Mouse (Mus musculus): ENCODE results near the gene Nlrx1.

Nlrx1 gene

DNA sequence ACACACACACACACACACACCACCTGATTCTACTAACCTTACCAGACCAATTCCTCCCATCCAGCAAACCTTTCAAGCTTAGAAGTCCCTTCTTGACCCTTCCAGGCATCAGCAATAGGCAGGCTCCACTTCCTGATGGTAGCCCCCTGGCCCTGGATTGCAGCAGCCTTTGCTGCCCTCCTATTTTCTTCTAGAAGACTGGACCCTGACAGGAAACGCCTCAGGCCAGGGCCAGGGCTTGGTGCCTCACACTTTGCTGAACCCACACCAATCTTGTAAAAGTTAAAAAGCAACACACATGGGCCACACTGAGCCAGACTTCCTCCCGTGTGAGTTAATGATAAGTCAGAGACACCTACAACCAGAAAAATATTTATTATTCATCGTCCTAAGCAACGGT is 31.3 kb downstream of the Nlrx1 start:
- DNase-seq (ENCODE audit: extremely low spot score, low read depth, low spot score), result no peak

- no peak for DNase-seq (ENCODE audit: extremely low spot score, low read depth, low spot score)
These were observed 31.8 kb downstream of the Nlrx1 start for GRCm38 (mm10) chr9:44236601-44237000.

DNA sequence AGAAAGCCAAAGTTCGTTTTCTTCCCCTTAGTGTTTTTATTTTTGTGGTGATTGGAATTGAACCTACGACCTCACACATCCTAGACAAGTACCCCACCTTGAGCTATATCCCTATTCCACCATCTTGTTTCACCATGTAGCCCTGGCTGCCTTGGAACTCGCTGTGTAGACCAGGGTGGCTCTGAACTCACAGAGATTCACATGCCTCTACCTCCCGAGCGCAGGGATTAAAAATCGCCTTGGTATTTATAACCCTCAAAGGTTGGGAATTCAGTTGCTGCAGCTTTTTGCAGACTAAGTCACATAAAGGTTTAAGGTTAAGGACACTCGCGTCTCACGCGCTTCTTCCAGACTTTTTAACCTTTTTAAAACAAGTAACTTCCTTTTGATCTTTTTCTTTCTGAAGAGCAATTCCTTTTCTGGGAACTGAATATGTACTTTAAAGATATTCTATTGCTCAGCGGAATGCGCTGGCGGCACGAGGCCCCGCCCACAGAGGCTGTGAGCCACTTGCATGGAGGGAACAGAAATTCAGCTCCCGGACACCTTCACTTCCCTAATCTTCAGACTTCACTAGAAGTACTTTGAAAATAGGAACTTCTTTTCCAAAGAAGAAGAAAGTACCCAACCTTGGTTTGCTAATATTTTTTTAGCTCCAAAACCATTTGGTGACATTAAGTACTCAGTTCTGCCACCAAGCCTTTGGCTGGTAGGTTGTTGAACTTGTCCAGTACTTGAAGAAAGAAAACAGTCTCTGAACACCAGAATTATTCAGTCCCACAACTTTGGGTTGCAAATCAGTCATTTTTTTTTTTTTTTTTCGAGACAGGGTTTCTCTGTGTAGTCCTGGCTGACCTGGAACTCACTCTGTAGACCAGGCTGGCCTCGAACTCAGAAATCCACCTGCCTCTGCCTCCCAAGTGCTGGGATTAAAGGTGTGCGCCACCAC is 33.6 kb downstream of the Nlrx1 start:
- no peak for DNase-seq (ENCODE audit: extremely low spot score, low read depth, low spot score)

DNA sequence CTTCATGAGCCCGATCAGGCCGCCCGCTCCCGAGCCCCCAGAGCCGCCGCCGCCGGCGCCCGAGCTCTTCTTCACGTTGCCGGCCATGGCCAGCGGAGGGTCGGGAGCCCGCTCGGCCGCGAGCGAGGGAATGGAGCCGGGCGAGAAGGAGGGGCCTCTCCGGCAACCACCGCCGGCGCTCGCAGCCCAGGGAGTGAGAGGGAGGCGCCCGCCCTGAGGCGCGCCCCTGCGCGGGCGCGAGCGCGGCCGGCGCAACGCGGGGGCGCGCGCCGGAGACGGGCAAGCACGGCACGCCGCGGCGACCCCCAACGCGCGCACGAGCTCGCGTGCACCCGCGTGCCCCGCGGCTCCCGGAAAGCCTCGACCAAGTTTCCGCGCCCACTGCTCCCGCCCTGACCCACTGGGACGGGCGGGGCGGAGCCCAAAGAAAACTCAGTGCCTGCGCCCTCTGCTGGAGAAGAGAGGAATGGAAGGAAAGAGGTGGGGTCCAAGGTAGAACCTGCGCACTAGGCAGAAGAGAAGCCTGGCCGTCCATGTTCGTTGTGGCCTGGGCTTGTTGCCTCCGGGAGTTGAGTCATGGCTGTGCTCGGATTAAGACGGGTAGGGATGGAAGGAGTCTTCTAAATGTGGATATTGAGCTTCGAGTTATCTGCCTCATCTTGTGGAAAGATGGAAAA is 34.5 kb downstream of the Nlrx1 start, which contains the start of gene Cbl:
Gene Cbl, minus strand, starts transcription at position 248 of the 677 bp plus-strand sequence.
- DNase-seq (ENCODE audit: extremely low spot score, low read depth, low spot score), result peak; percentile 96

DNA sequence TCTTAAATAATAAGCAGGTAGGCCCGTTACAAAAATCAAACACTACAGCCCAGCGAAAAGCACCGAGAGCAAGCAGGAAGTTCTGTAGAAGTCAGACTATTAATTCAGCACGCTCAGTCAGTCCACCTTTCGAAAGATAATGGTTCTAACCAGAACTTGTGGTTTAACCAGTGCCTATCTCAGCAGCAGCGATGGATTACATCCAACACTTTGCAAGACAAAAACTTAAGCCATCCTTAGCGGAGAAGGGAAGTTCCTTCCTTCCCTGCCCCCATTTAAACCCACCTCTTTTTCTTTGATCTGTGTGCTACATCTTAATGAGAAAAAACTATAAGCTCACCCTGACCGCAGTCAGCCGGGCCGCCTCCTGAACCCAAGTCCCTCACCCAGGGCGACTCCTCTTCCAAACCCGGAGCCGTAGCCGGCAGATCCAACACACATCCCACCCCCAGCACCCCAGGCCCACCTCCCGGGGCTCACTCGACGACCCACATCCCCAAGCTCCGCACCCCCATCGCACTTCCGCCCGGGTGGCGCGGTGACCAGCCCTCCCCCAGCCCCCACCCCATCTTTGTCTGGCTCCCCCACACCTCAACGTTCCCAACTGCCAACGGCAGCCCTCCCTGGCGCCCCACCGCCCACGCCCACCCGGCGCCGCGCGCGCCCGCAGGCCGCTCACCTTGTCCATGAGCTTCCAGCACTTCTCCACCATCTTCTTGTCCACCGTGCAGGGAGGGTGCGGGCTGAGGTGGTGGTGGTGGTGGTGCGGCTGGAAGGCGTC is 35.2 kb downstream of the Nlrx1 start:
- DNase-seq (ENCODE audit: extremely low spot score, low read depth, low spot score), result no peak

- no peak for DNase-seq (ENCODE audit: extremely low spot score, low read depth, low spot score)
These were observed 36.8 kb downstream of the Nlrx1 start for GRCm38 (mm10) chr9:44231609-44232008.

GRCm38 (mm10) chr9:44225993-44226392 is 42.4 kb downstream of the Nlrx1 start:
- DNase-seq (ENCODE audit: extremely low spot score, low read depth, low spot score), result no peak

GRCm38 (mm10) chr9:44213538-44213937 is 54.9 kb downstream of the Nlrx1 start:
- no peak for DNase-seq (ENCODE audit: extremely low spot score, low read depth, low spot score)

DNA sequence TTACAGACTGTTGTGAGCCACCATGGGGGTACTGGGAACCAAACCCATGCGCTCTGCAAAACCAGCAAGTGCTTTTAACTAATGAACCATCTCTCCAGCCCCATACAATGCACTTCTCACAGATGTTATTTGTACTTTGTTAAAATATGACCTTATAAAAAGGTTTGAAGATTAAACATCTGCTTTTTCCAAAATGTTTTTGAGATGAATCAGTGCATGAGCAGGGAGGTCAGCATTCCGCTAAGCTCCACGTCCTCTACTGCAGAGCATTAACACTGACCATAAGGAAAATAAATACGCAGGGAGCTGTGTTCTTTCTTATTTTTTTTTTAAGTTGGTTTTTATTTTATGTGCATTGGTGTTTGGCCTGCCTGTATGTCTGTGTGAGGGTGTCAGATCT is 56.0 kb downstream of the Nlrx1 start:
- DNase-seq (ENCODE audit: extremely low spot score, low read depth, low spot score), result no peak

DNA sequence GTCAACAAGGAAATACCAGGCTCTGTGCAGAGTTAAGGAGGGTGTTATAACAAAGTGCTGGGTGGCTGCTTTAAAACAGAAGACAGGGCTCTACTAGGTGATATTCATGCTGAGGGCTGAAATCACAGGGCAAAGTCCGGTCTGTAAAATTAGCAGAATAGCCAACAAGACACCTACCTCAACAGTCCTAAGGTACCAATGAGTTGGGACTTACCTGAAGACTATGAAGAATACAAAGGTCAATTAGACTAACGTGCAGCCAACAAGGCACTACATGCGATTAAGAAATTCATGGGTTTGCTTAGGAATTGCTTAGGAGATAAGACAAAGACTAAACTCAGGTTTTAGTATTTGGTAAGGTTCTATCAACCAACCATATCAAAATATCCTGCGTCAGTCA is 59.0 kb downstream of the Nlrx1 start:
- no peak for DNase-seq (ENCODE audit: extremely low spot score, low read depth, low spot score)

DNA sequence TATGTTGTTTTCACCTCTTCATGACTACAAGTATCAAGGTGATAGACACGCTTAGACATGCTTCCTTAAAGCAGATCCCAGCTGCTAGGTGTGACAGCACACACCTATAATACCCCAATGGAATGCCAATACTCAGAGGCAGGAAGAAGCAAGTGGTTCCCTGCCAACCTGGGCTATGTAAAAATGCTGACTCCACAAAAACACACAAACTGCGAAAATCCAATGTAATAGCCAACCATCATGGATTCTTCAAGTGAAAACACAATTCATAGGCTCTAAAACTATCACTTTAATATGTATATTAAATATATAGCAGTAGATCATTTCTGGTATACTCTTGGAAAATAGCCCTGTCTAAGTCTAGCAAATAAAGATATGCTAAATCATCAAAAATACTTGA is 60.6 kb downstream of the Nlrx1 start:
- no peak for DNase-seq (ENCODE audit: extremely low spot score, low read depth, low spot score)
